Mouse (Mus musculus) MEL (cell line): Measurements from ENCODE around the gene Dmac2. TPM values are rescaled to one million over a fixed set of nuclear protein-coding genes. Genes with fewer than 3 reads are reported as not detected.

Experiments
- DNase-seq: peaks from one replicate; pipeline ENCODE4 v3.0.0; 2011; ENCODE audit warnings: low read depth, low spot score
- H3K27ac ChIP-seq: 2 replicates; pipeline ENCODE4 v1.5.1; 2012; ENCODE audit warnings: low read depth, mild to moderate bottlenecking, control low read depth, low read length, moderate library complexity; ENCODE audit not compliant: control insufficient read depth
- H3K27me3 ChIP-seq, 2 experiments: fragments of 150-350 bp in 1 of 2; sonication (generic) in 1 of 2; 2 replicates each; pipeline ENCODE4 v1.6.1; 2012; ENCODE audit warnings: low read length in 2 of 2, mild to moderate bottlenecking in 2 of 2, improper control_type of control experiment in 1 of 2, moderate library complexity in 1 of 2; ENCODE audit not compliant: insufficient read depth in 2 of 2, control insufficient read depth in 1 of 2
- H3K36me3 ChIP-seq, 2 experiments: 2 replicates each; pipeline ENCODE4 v1.6.1; 2012 to 2014; ENCODE audit warnings: low read length in 2 of 2, improper control_type of control experiment in 1 of 2, inconsistent platforms in 1 of 2, mild to moderate bottlenecking in 1 of 2; ENCODE audit not compliant: insufficient read depth in 2 of 2, control insufficient read depth in 1 of 2
- H3K4me1 ChIP-seq, 2 experiments: fragments of 150-350 bp in 1 of 2; sonication (generic) in 1 of 2; 2 replicates each; pipeline ENCODE4 v1.6.1; 2012; ENCODE audit warnings: low read length in 2 of 2, improper control_type of control experiment in 1 of 2, mild to moderate bottlenecking in 1 of 2; ENCODE audit not compliant: insufficient read depth in 2 of 2, control insufficient read depth in 1 of 2
- H3K4me3 ChIP-seq, 2 experiments: fragments of 150-350 bp in 1 of 2; sonication (generic) in 1 of 2; 2 replicates each; pipeline ENCODE4 v1.5.1; 2012; ENCODE audit warnings: low read depth in 2 of 2, low read length in 2 of 2, mild to moderate bottlenecking in 2 of 2, moderate library complexity in 2 of 2, control low read depth in 1 of 2, improper control_type of control experiment in 1 of 2; ENCODE audit not compliant: control insufficient read depth in 1 of 2, insufficient read depth in 1 of 2
- H3K79me2 ChIP-seq: 2 replicates; pipeline ENCODE4 v1.6.1; 2012; ENCODE audit warnings: mild to moderate bottlenecking, low read length, moderate library complexity; ENCODE audit not compliant: control insufficient read depth, poor library complexity, insufficient read depth
- H3K9ac ChIP-seq: 2 replicates; pipeline ENCODE4 v1.6.1; 2012; ENCODE audit warnings: low read depth, mild to moderate bottlenecking, control low read depth, low read length, moderate library complexity; ENCODE audit not compliant: control insufficient read depth, poor library complexity, severe bottlenecking
- H3K9me3 ChIP-seq: fragments of 150-350 bp; sonication (generic); replicated peaks from 2 replicates; pipeline ENCODE4 v1.6.1; 2012; ENCODE audit warnings: mild to moderate bottlenecking, low read length, improper control_type of control experiment, moderate library complexity; ENCODE audit not compliant: insufficient read depth
- BHLHE40 ChIP-seq: IDR thresholded peaks from 2 replicates; pipeline ENCODE4 v1.6.1; 2012; ENCODE audit warnings: low read depth, mild to moderate bottlenecking, inconsistent platforms, low read length, improper control_type of control experiment, borderline replicate concordance
- CHD2 ChIP-seq: IDR thresholded peaks from 2 replicates; pipeline ENCODE4 v1.6.1; 2011; ENCODE audit warnings: low read length, improper control_type of control experiment
- CTCF ChIP-seq, 3 experiments: IDR thresholded peaks in 2 of 3; conservative IDR thresholded peaks in 1 of 3; 2 replicates each; pipeline ENCODE4 v1.5.1; 2011 to 2012; ENCODE audit warnings: low read length in 3 of 3, low read depth in 2 of 3, mild to moderate bottlenecking in 2 of 3, improper control_type of control experiment in 1 of 3, inconsistent platforms in 1 of 3, mixed read lengths in 1 of 3, moderate library complexity in 1 of 3; ENCODE audit not compliant: control insufficient read depth in 1 of 3, insufficient read depth in 1 of 3, poor library complexity in 1 of 3, severe bottlenecking in 1 of 3
- ELF1 ChIP-seq: IDR thresholded peaks from 2 replicates; pipeline ENCODE4 v1.6.1; 2014; ENCODE audit warnings: low read depth, mild to moderate bottlenecking, inconsistent platforms, low read length, improper control_type of control experiment, moderate library complexity
- EP300 ChIP-seq, 2 experiments: IDR thresholded peaks; 2 replicates each; pipeline ENCODE4 v1.6.1; 2011; ENCODE audit warnings: improper control_type of control experiment in 2 of 2, low read length in 2 of 2, low read depth in 1 of 2, mild to moderate bottlenecking in 1 of 2
- ETS1 ChIP-seq: IDR thresholded peaks from 2 replicates; pipeline ENCODE4 v1.6.1; 2012; ENCODE audit warnings: low read depth, mild to moderate bottlenecking, inconsistent platforms, low read length, improper control_type of control experiment, moderate library complexity
- GABPA ChIP-seq: IDR thresholded peaks from 2 replicates; pipeline ENCODE4 v1.6.1; 2012; ENCODE audit warnings: low read depth, mild to moderate bottlenecking, inconsistent platforms, low read length, improper control_type of control experiment, moderate library complexity
- HCFC1 ChIP-seq: IDR thresholded peaks from 2 replicates; pipeline ENCODE4 v1.6.1; 2012; ENCODE audit warnings: low read depth, mild to moderate bottlenecking, inconsistent platforms, low read length, improper control_type of control experiment, moderate library complexity
- JUND ChIP-seq: IDR thresholded peaks from 2 replicates; pipeline ENCODE4 v1.6.1; 2011; ENCODE audit warnings: low read depth, mild to moderate bottlenecking, improper control_type of control experiment, low read length
- MAX ChIP-seq: IDR thresholded peaks from 2 replicates; pipeline ENCODE4 v1.6.1; 2011; ENCODE audit warnings: low read length, improper control_type of control experiment
- MAZ ChIP-seq: IDR thresholded peaks from 2 replicates; pipeline ENCODE4 v1.6.1; 2012; ENCODE audit warnings: low read depth, mild to moderate bottlenecking, inconsistent platforms, low read length, improper control_type of control experiment
- MEF2A ChIP-seq: IDR thresholded peaks from 2 replicates; pipeline ENCODE4 v1.6.1; 2014; ENCODE audit warnings: low read depth, mild to moderate bottlenecking, inconsistent platforms, low read length, improper control_type of control experiment; ENCODE audit not compliant: poor library complexity, insufficient replicate concordance, severe bottlenecking; ENCODE audit errors: extremely low read depth
- MYC ChIP-seq: IDR thresholded peaks from 2 replicates; pipeline ENCODE4 v1.6.1; 2011; ENCODE audit warnings: low read depth, mild to moderate bottlenecking, low read length, improper control_type of control experiment, moderate library complexity
- NRF1 ChIP-seq: IDR thresholded peaks from 2 replicates; pipeline ENCODE4 v1.6.1; 2014; ENCODE audit warnings: low read depth, mild to moderate bottlenecking, inconsistent platforms, low read length, improper control_type of control experiment, moderate library complexity; ENCODE audit not compliant: poor library complexity, insufficient read depth, severe bottlenecking
- POLR2AphosphoS2 ChIP-seq: IDR thresholded peaks from 2 replicates; pipeline ENCODE4 v1.6.1; 2011; ENCODE audit warnings: low read length, improper control_type of control experiment
- RAD21 ChIP-seq: IDR thresholded peaks from 2 replicates; pipeline ENCODE4 v1.6.1; 2011; ENCODE audit warnings: mild to moderate bottlenecking, low read depth, low read length, improper control_type of control experiment
- SMC3 ChIP-seq: IDR thresholded peaks from 2 replicates; pipeline ENCODE4 v1.6.1; 2011; ENCODE audit warnings: low read depth, low read length, improper control_type of control experiment
- TBP ChIP-seq: IDR thresholded peaks from 2 replicates; pipeline ENCODE4 v1.8.0; 2011; ENCODE audit warnings: low read depth, low read length, improper control_type of control experiment
- UBTF ChIP-seq: IDR thresholded peaks from 2 replicates; pipeline ENCODE4 v1.6.1; 2012; ENCODE audit warnings: low read depth, mild to moderate bottlenecking, inconsistent platforms, low read length, improper control_type of control experiment, moderate library complexity, borderline replicate concordance; ENCODE audit not compliant: insufficient read depth
- USF1 ChIP-seq: IDR thresholded peaks from 2 replicates; pipeline ENCODE4 v1.6.1; 2014; ENCODE audit warnings: low read depth, mild to moderate bottlenecking, inconsistent platforms, low read length, improper control_type of control experiment, moderate library complexity
- USF2 ChIP-seq, 2 experiments: IDR thresholded peaks; 2 replicates each; pipeline ENCODE4 v1.6.1; 2011 to 2012; ENCODE audit warnings: improper control_type of control experiment in 2 of 2, low read length in 2 of 2, borderline replicate concordance in 1 of 2, inconsistent platforms in 1 of 2, low read depth in 1 of 2, mild to moderate bottlenecking in 1 of 2; ENCODE audit not compliant: insufficient read depth in 1 of 2
- ZC3H11A ChIP-seq: IDR thresholded peaks from 2 replicates; pipeline ENCODE4 v1.6.1; 2012; ENCODE audit warnings: low read depth, mild to moderate bottlenecking, inconsistent platforms, low read length, improper control_type of control experiment
- ZKSCAN1 ChIP-seq: IDR thresholded peaks from 2 replicates; pipeline ENCODE4 v1.6.1; 2012; ENCODE audit warnings: low read depth, mild to moderate bottlenecking, inconsistent platforms, low read length, improper control_type of control experiment, moderate library complexity
- ZNF384 ChIP-seq: IDR thresholded peaks from 2 replicates; pipeline ENCODE4 v1.6.1; 2012; ENCODE audit warnings: low read depth, mild to moderate bottlenecking, inconsistent platforms, low read length, improper control_type of control experiment
- polyA plus RNA-seq, 2 experiments: library from polyadenylated mRNA; stranded (reverse) in 1 of 2; unstranded in 1 of 2; fragments of >175 nt in 1 of 2; fragments of >200 nt in 1 of 2; gene quantifications; 2 replicates each; pipeline versions ENCODE4 v1.2.1 to v1.2.4; 2012; ENCODE audit warnings: low replicate concordance in 2 of 2, low read depth in 1 of 2; ENCODE audit not compliant: insufficient read length in 2 of 2, insufficient read depth in 1 of 2, missing spikeins in 1 of 2
- total RNA-seq: library from RNA; depleted of rRNA; stranded (reverse); fragments of 300-350 nt; gene quantifications from 2 replicates; pipeline ENCODE4 v1.2.3, GENCODE M21; 2012

Dmac2 gene
- total and polyA plus RNA-seq, 3 experiments, result 14.8 to 32.8 TPM; not detected in 1

- DNase-seq, result no peak
- H3K27me3 ChIP-seq, result no peaks in the 10 kb centered on the region
- peaks cover 2 to 17% of the 10 kb centered on the region in 2 experiments; a peak in 3 of 4 replicates for H3K4me1 ChIP-seq
- no peak overlapping the region for H3K27ac ChIP-seq
- H3K9me3 ChIP-seq, result no peaks in the 10 kb centered on the region
- H3K79me2 ChIP-seq, result no peaks in the 10 kb centered on the region; the same call in 1 of the 2 replicates
- no peak overlapping the region for H3K9ac ChIP-seq
- H3K36me3 ChIP-seq, result peaks cover 0 to 4% of the 10 kb centered on the region in 2 experiments; a peak in 2 of 4 replicates
- TF ChIP-seq USF2 (IDR thresholded peaks at IDR 0.05; ENCODE audit: borderline replicate concordance in 1 of 2, insufficient read depth in 1 of 2, low read depth in 1 of 2, low read length in 2 of 2), result no peak
- no peak for TF ChIP-seq SMC3
- TF ChIP-seq EP300 (IDR thresholded peaks at IDR 0.05; ENCODE audit: low read depth in 1 of 2, low read length in 2 of 2), result no peak
- no peak for TF ChIP-seq ZKSCAN1
- no peak for TF ChIP-seq POLR2AphosphoS2
- TF ChIP-seq BHLHE40, result no peak
- no peak for TF ChIP-seq UBTF
- no peak for TF ChIP-seq MYC
- TF ChIP-seq JUND, result no peak
- TF ChIP-seq MEF2A, result no peak
- TF ChIP-seq TBP, result no peak
- TF ChIP-seq ZC3H11A, result no peak
- no peak for TF ChIP-seq HCFC1
- no peak for TF ChIP-seq USF1
- TF ChIP-seq, all 39 proteins: peak for 0
- H3K4me3 ChIP-seq, result no peak overlapping the region
These were observed 4.1 kb upstream of the Dmac2 start for GRCm38 (mm10) chr7:25614831-25615705.

- TF ChIP-seq MAX (no peak), CHD2 (no peak), GABPA (no peak), MYC (no peak), CTCF (IDR thresholded peaks at IDR 0.05 in 2 of 3, conservative IDR thresholded peaks at IDR 0.05 in 1 of 3; ENCODE audit: control insufficient read depth in 1 of 3, insufficient read depth in 1 of 3, low read depth in 2 of 3, low read length in 3 of 3, poor library complexity in 1 of 3, severe bottlenecking in 1 of 3) (no peak), ZNF384 (no peak), MAZ (no peak), NRF1 (no peak), USF1 (no peak), USF2 (IDR thresholded peaks at IDR 0.05; ENCODE audit: borderline replicate concordance in 1 of 2, insufficient read depth in 1 of 2, low read depth in 1 of 2, low read length in 2 of 2) (no peak), EP300 (IDR thresholded peaks at IDR 0.05; ENCODE audit: low read depth in 1 of 2, low read length in 2 of 2) (no peak), ELF1 (no peak), ETS1 (no peak), BHLHE40 (no peak), HCFC1 (no peak), POLR2AphosphoS2 (no peak), RAD21 (no peak)
- H3K4me3 ChIP-seq, result no peak within 1 kb of the TSS
- H3K4me1 ChIP-seq, result peaks cover 2 to 20% of the 10 kb centered on the region in 2 experiments; a peak in 3 of 4 replicates
- H3K79me2 ChIP-seq, result no peaks in the 10 kb centered on the region; the same call in 1 of the 2 replicates
- H3K9ac ChIP-seq, result no peak within 1 kb of the TSS
- no peaks in the 10 kb centered on the region for H3K27me3 ChIP-seq
- H3K27ac ChIP-seq, result no peak within 1 kb of the TSS
- H3K36me3 ChIP-seq, result peaks cover 0 to 4% of the 10 kb centered on the region in 2 experiments; a peak in 2 of 4 replicates
- no peaks in the 10 kb centered on the region for H3K9me3 ChIP-seq
- DNase-seq, result no peak
These were observed 3.6 kb upstream of the Dmac2 start, which contains the start of gene Erich4 for GRCm38 (mm10) chr7:25615706-25616011. Erich4 (minus strand) TSS chr7:25615892.
